Mouse (Mus musculus) C2C12 (cell line): Measurements from ENCODE around the gene Mlst8.

Experiments used
- CTCF ChIP-seq: IDR thresholded peaks from one replicate; pipeline ENCODE4 v1.5.1; 2011; ENCODE audit not compliant: control insufficient read depth, insufficient read depth, insufficient read length
- FOSL1 ChIP-seq: IDR thresholded peaks from one replicate; pipeline ENCODE4 v1.8.0; 2011; ENCODE audit warnings: mild to moderate bottlenecking, low read length; ENCODE audit not compliant: poor library complexity, insufficient read depth, severe bottlenecking
- MAX ChIP-seq: IDR thresholded peaks from one replicate; pipeline ENCODE4 v1.6.1; 2011; ENCODE audit warnings: mild to moderate bottlenecking, control low read depth
- MYOD1 ChIP-seq: IDR thresholded peaks from one replicate; pipeline ENCODE4 v1.6.1; 2011; ENCODE audit warnings: low read depth; ENCODE audit not compliant: control insufficient read depth, insufficient read length
- MYOG ChIP-seq: IDR thresholded peaks from one replicate; pipeline ENCODE4 v1.6.1; 2011; ENCODE audit not compliant: control insufficient read depth, insufficient read length; ENCODE audit errors: extremely low read depth

- TF ChIP-seq CTCF (no peak), MYOG (no peak), MAX (no peak), MYOD1 (no peak), FOSL1 (no peak)
These were observed 10.6 kb upstream of the Mlst8 start for GRCm38 (mm10) chr17:24489265-24490030.
